Mouse (Mus musculus) midbrain, embryonic 15.5 days (tissue): ENCODE data around the gene Tiparp. TPM values are rescaled to one million over a fixed set of nuclear protein-coding genes. Genes with fewer than 3 reads are reported as not detected.

Experiments used
- ATAC-seq: fragments of 200-750 bp; cut with Nextera tagmentation; replicated peaks from 2 replicates; pipeline ENCODE4 v1.8.0; 2017; ENCODE audit warnings: moderate TSS enrichment
- H3K27ac ChIP-seq: fragments of 300-500 bp; sonication (generic); 2 replicates; pipeline ENCODE4 v1.5.1; 2015; ENCODE audit warnings: mild to moderate bottlenecking, inconsistent platforms
- H3K27me3 ChIP-seq: fragments of 300-500 bp; sonication (generic); replicated peaks from 2 replicates; pipeline ENCODE4 v1.6.1; 2015; ENCODE audit warnings: inconsistent platforms
- H3K36me3 ChIP-seq: fragments of 300-500 bp; sonication (generic); replicated peaks from 2 replicates; pipeline ENCODE4 v1.6.1; 2015; ENCODE audit warnings: inconsistent platforms
- H3K4me1 ChIP-seq: fragments of 300-500 bp; sonication (generic); 2 replicates; pipeline ENCODE4 v1.6.1; 2015; ENCODE audit warnings: inconsistent platforms
- H3K4me2 ChIP-seq: fragments of 300-500 bp; sonication (generic); 2 replicates; pipeline ENCODE4 v1.6.1; 2015; ENCODE audit warnings: inconsistent platforms, mild to moderate bottlenecking, moderate library complexity
- H3K4me3 ChIP-seq: fragments of 300-500 bp; sonication (generic); 2 replicates; pipeline ENCODE4 v1.5.1; 2015; ENCODE audit warnings: mild to moderate bottlenecking, inconsistent platforms
- H3K9ac ChIP-seq: fragments of 300-500 bp; sonication (generic); 2 replicates; pipeline ENCODE4 v1.6.1; 2015; ENCODE audit warnings: mild to moderate bottlenecking, inconsistent platforms
- H3K9me3 ChIP-seq: fragments of 300-500 bp; sonication (generic); 2 replicates; pipeline ENCODE4 v1.6.1; 2016; ENCODE audit warnings: inconsistent platforms
- WGBS: fragments of 180-500 bp; shearing (Covaris S2); methylation state at CpG from one replicate; pipeline ENCODE4 v1.1.7; 2015; ENCODE audit warnings: mixed read lengths; 5-methylcytosine and 5-hydroxymethylcytosine counted together
- polyA plus RNA-seq: library from polyadenylated mRNA; unstranded; fragments of >200 nt; fragmentation: Nextera tagmentation; extraction: Ambion mirVana; gene quantifications from 2 replicates; pipeline ENCODE4 v1.2.1, GENCODE M21; 2015

Gene Tiparp
- polyA plus RNA-seq, 1 experiment from 2014 or later = 27.3 TPM

GRCm38 (mm10) chr3:65515751-65516150, 12.5 kb upstream of the Tiparp start:
- no peak overlapping the region for H3K4me3 ChIP-seq
- no peak overlapping the region for H3K27ac ChIP-seq
- ATAC-seq = no peak
- H3K4me1 ChIP-seq = peaks cover 6% of the 10 kb centered on the region
- 93% methylated on average over 2 of the region's 2 CpGs for WGBS
- no peak overlapping the region for H3K4me2 ChIP-seq
- no peaks in the 10 kb centered on the region for H3K27me3 ChIP-seq
- no peak overlapping the region for H3K9ac ChIP-seq
- H3K36me3 ChIP-seq = no peaks in the 10 kb centered on the region
- H3K9me3 ChIP-seq = no peaks in the 10 kb centered on the region

GRCm38 (mm10) chr3:65516526-65516925, 11.7 kb upstream of the Tiparp start:
- no peaks in the 10 kb centered on the region for H3K36me3 ChIP-seq
- H3K27ac ChIP-seq = no peak overlapping the region
- H3K9ac ChIP-seq = no peak overlapping the region
- peaks cover 6% of the 10 kb centered on the region for H3K4me1 ChIP-seq
- 85% methylated on average over 1 of the region's 1 CpGs for WGBS
- no peak overlapping the region for H3K4me3 ChIP-seq
- no peaks in the 10 kb centered on the region for H3K27me3 ChIP-seq
- no peaks in the 10 kb centered on the region for H3K9me3 ChIP-seq
- no peak for ATAC-seq
- H3K4me2 ChIP-seq = no peak overlapping the region

- no peak for ATAC-seq
- no peaks in the 10 kb centered on the region for H3K27me3 ChIP-seq
- no peak overlapping the region for H3K9ac ChIP-seq
- no peak overlapping the region for H3K4me2 ChIP-seq
- H3K36me3 ChIP-seq = no peaks in the 10 kb centered on the region
- no peak overlapping the region for H3K4me3 ChIP-seq
- H3K9me3 ChIP-seq = no peaks in the 10 kb centered on the region
- H3K27ac ChIP-seq = no peak overlapping the region
- peaks cover 6% of the 10 kb centered on the region for H3K4me1 ChIP-seq
- 25% methylated on average over 9 of the region's 9 CpGs for WGBS
These were observed 11.1 kb upstream of the Tiparp start for GRCm38 (mm10) chr3:65517141-65517540.

GRCm38 (mm10) chr3:65517747-65518527, 10.3 kb upstream of the Tiparp start:
- WGBS = 45% methylated on average over 13 of the region's 13 CpGs
- Histone ChIP-seq H3K27ac (no peak overlapping the region), H3K36me3 (no peaks in the 10 kb centered on the region), H3K9ac (no peak overlapping the region), H3K4me3 (no peak overlapping the region), H3K4me1 (peaks cover 6% of the 10 kb centered on the region), H3K4me2 (peak overlapping the region; percentile 4; the same call in 1 of the 2 replicates), H3K27me3 (no peaks in the 10 kb centered on the region), H3K9me3 (no peaks in the 10 kb centered on the region)
- ATAC-seq = no peak

- H3K4me3 ChIP-seq = no peak overlapping the region
- no peak for ATAC-seq
- H3K4me1 ChIP-seq = peaks cover 6% of the 10 kb centered on the region
- H3K27ac ChIP-seq = no peak overlapping the region
- WGBS = 87% methylated on average over 1 of the region's 1 CpGs
- H3K9ac ChIP-seq = no peak overlapping the region
- no peaks in the 10 kb centered on the region for H3K36me3 ChIP-seq
- no peaks in the 10 kb centered on the region for H3K9me3 ChIP-seq
- no peak overlapping the region for H3K4me2 ChIP-seq
- H3K27me3 ChIP-seq = no peaks in the 10 kb centered on the region
These were observed 6.8 kb upstream of the Tiparp start for GRCm38 (mm10) chr3:65521391-65521790.

GRCm38 (mm10) chr3:65523397-65523796, 4.8 kb upstream of the Tiparp start:
- no peak for ATAC-seq
- Histone ChIP-seq H3K27ac (no peak overlapping the region), H3K4me3 (no peak overlapping the region), H3K36me3 (no peaks in the 10 kb centered on the region), H3K4me2 (no peak overlapping the region), H3K9me3 (no peaks in the 10 kb centered on the region), H3K27me3 (no peaks in the 10 kb centered on the region), H3K4me1 (no peaks in the 10 kb centered on the region), H3K9ac (no peak overlapping the region)
- WGBS = 46% methylated on average over 8 of the region's 8 CpGs

GRCm38 (mm10) chr3:65525731-65526130, 2.5 kb upstream of the Tiparp start:
- 82% methylated on average over 3 of the region's 3 CpGs for WGBS
- no peak overlapping the region for H3K9ac ChIP-seq
- no peaks in the 10 kb centered on the region for H3K36me3 ChIP-seq
- H3K27me3 ChIP-seq = no peaks in the 10 kb centered on the region
- no peak overlapping the region for H3K27ac ChIP-seq
- H3K4me2 ChIP-seq = no peak overlapping the region
- H3K4me3 ChIP-seq = no peak overlapping the region
- ATAC-seq = no peak
- H3K4me1 ChIP-seq = peaks cover 3% of the 10 kb centered on the region
- no peaks in the 10 kb centered on the region for H3K9me3 ChIP-seq

- Histone ChIP-seq H3K9me3 (no peaks in the 10 kb centered on the region), H3K36me3 (no peaks in the 10 kb centered on the region), H3K4me2 (peak overlapping the region; percentile 95), H3K4me1 (peaks cover 3% of the 10 kb centered on the region), H3K9ac (peak overlapping the region; percentile 70), H3K27me3 (no peaks in the 10 kb centered on the region), H3K4me3 (peak overlapping the region; percentile 74), H3K27ac (peak overlapping the region; percentile 98)
- 19% methylated on average over 3 of the region's 3 CpGs for WGBS
- ATAC-seq = no peak
These were observed 1.0 kb upstream of the Tiparp start for GRCm38 (mm10) chr3:65527196-65527595.

GRCm38 (mm10) chr3:65528614-65529470, 632 bp downstream of the Tiparp start:
- H3K36me3 ChIP-seq = no peaks in the 10 kb centered on the region
- WGBS = under 1% methylated on average over 89 of the region's 97 CpGs
- peaks cover 7% of the 10 kb centered on the region for H3K4me1 ChIP-seq
- H3K9me3 ChIP-seq = no peaks in the 10 kb centered on the region
- peak overlapping the region; percentile 98 for H3K27ac ChIP-seq
- H3K4me2 ChIP-seq = peak overlapping the region; percentile 95
- peak overlapping the region; percentile 73 for H3K9ac ChIP-seq
- ATAC-seq = peak; percentile 24
- H3K4me3 ChIP-seq = peak overlapping the region; percentile 74
- no peaks in the 10 kb centered on the region for H3K27me3 ChIP-seq

- Histone ChIP-seq H3K9me3 (no peaks in the 10 kb centered on the region), H3K27me3 (no peaks in the 10 kb centered on the region), H3K4me2 (peak overlapping the region; percentile 95), H3K36me3 (no peaks in the 10 kb centered on the region), H3K4me3 (peak overlapping the region; percentile 74), H3K27ac (peak overlapping the region; percentile 98), H3K4me1 (peaks cover 12% of the 10 kb centered on the region), H3K9ac (peak overlapping the region; percentile 73)
- ATAC-seq = peak; percentile 2; the same call in 1 of the 2 replicates
- WGBS = 2% methylated on average over 19 of the region's 19 CpGs
These were observed 1.4 kb downstream of the Tiparp start for GRCm38 (mm10) chr3:65529471-65530215.

GRCm38 (mm10) chr3:65533014-65533413, 4.8 kb downstream of the Tiparp start:
- Histone ChIP-seq H3K4me1 (peaks cover 13% of the 10 kb centered on the region), H3K27me3 (no peaks in the 10 kb centered on the region), H3K36me3 (no peaks in the 10 kb centered on the region), H3K4me3 (no peak overlapping the region), H3K9me3 (no peaks in the 10 kb centered on the region), H3K9ac (no peak overlapping the region), H3K4me2 (no peak overlapping the region), H3K27ac (no peak overlapping the region)
- ATAC-seq = no peak
- WGBS = 94% methylated on average over 2 of the region's 2 CpGs

GRCm38 (mm10) chr3:65533598-65533997, 5.4 kb downstream of the Tiparp start:
- peaks cover 13% of the 10 kb centered on the region for H3K4me1 ChIP-seq
- no peak overlapping the region for H3K9ac ChIP-seq
- WGBS = 41% methylated on average over 3 of the region's 3 CpGs
- H3K27ac ChIP-seq = no peak overlapping the region
- no peak overlapping the region for H3K4me2 ChIP-seq
- no peaks in the 10 kb centered on the region for H3K9me3 ChIP-seq
- ATAC-seq = no peak
- H3K36me3 ChIP-seq = no peaks in the 10 kb centered on the region
- no peak overlapping the region for H3K4me3 ChIP-seq
- no peaks in the 10 kb centered on the region for H3K27me3 ChIP-seq
